Mouse (Mus musculus) cerebellum, adult 2 months (tissue): ENCODE data around the gene Arf1.

Experiments used
- CTCF ChIP-seq: fragments of 200-500 bp; IDR thresholded peaks from 2 replicates; pipeline ENCODE4 v1.5.1; 2011; ENCODE audit warnings: low read depth, mild to moderate bottlenecking, control low read depth, low read length, moderate library complexity, borderline replicate concordance; ENCODE audit not compliant: insufficient read depth
- POLR2A ChIP-seq: fragments of 200-500 bp; IDR thresholded peaks from 2 replicates; pipeline ENCODE4 v1.6.1; 2011; ENCODE audit warnings: low read length, control low read depth, borderline replicate concordance; ENCODE audit not compliant: insufficient read depth

DNA sequence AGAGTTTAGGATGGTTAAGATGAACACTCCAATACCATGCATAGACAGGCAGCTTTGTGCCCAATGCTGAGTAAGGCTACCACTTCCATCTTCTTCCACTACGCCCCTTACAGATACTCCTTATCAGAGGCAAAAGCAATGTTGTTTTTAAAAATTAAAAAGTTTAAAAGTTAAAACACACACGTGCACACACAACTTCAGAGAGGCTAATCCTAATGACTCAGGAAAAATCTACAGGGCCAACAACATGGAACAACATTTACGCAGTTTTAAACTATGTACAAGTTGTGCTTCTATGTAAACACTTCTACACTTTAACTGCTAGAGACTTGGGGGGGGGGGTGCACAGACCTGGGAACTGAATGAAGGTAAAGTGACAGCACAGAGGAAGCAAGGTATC lies 4.0 kb downstream of the Arf1 start:
- TF ChIP-seq CTCF (no peak), POLR2A (no peak)
